4 mouse cellular contexts compared by ENCODE assay signal in the genomic region with DNA sequence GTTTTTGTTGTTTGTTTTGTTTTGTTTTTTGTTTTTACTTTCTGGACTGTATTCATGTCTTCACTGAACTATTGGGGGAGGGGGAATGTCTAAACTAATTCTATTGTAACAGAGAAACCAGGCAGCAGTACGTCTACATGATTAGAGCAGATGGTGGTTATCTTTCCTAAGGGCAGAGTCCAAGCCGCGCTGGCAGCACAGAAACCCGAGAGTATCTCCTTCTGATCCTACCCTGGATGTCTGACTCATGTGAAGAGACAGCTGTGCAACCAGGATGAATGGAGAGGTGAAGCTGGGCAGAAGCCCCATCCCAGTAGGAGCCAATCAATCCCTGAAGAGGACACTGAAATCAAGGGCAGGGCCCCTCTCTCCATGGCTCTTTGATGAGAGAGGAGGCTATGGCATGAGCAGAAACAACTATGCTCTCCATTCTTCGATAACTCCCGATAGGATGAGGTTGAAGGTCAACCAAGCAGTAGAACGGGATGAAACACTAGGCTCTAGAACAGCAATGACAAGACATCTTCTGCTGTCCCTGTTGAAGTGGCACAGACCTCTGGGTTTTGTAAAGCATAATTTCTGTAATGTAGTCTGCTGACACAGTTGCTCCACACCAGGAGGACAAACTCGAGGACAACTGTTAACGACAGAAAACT.
DNase-seq lines count a peak whose midpoint lies in the region; ATAC-seq and TF ChIP-seq lines count a peak whose summit lies in the region.
"Not testable (repeated sequence)": the region's sequence is repeated elsewhere in the genome, so short reads cannot be mapped to it uniquely, and the experiment has no call there.

No protein-coding gene starts in this region.

- 67% methylated on average over 9 of the region's 9 CpGs for WGBS in intestine, embryonic 15.5 days
- WGBS in intestine, embryonic 16.5 days, result 64% methylated on average over 7 of the region's 9 CpGs
- WGBS in intestine, postnatal 0 days, result 40% methylated on average over 8 of the region's 9 CpGs

- H3K27me3 ChIP-seq in intestine, embryonic 15.5 days (replicated peaks); intestine, embryonic 16.5 days (replicated peaks; ENCODE audit: control insufficient read depth, insufficient read depth, low read length); intestine, postnatal 0 days (replicated peaks; ENCODE audit: control insufficient read depth, insufficient read depth, low read length): not testable (repeated sequence)

- peak; percentile 91 for ATAC-seq in intestine, embryonic 15.5 days
- peak; percentile 98 for ATAC-seq in intestine, embryonic 16.5 days
- peak; percentile 98 for ATAC-seq in intestine, postnatal 0 days

- H3K9me3 ChIP-seq in intestine, embryonic 15.5 days; intestine, embryonic 16.5 days (ENCODE audit: control insufficient read depth, low read length); intestine, postnatal 0 days (ENCODE audit: control insufficient read depth): not testable (repeated sequence)

- not testable (repeated sequence) for H3K4me2 ChIP-seq in intestine, embryonic 15.5 days (replicated peaks); intestine, embryonic 16.5 days (ENCODE audit: low read depth, low read length); intestine, postnatal 0 days (replicated peaks; ENCODE audit: low read depth)

- not testable (repeated sequence) for H3K27ac ChIP-seq in intestine, embryonic 15.5 days; intestine, embryonic 16.5 days (ENCODE audit: low read length); intestine, postnatal 0 days (ENCODE audit: low read depth, low read length)

- peak; percentile 3 for DNase-seq in yolk sac, embryonic 10.5 days (ENCODE audit: low spot score)

- not testable (repeated sequence) for H3K4me3 ChIP-seq in intestine, embryonic 15.5 days (replicated peaks); intestine, embryonic 16.5 days (ENCODE audit: low read length); intestine, postnatal 0 days (ENCODE audit: low read depth, low read length)

- H3K36me3 ChIP-seq in intestine, embryonic 15.5 days; intestine, embryonic 16.5 days (ENCODE audit: control insufficient read depth, insufficient read depth, low read length); intestine, postnatal 0 days (ENCODE audit: control insufficient read depth, insufficient read depth): not testable (repeated sequence)

- not testable (repeated sequence) for H3K4me1 ChIP-seq in intestine, embryonic 15.5 days (replicated peaks); intestine, embryonic 16.5 days (ENCODE audit: control insufficient read depth, insufficient read depth, low read length); intestine, postnatal 0 days (replicated peaks; ENCODE audit: control insufficient read depth, insufficient read depth, low read length)

- H3K9ac ChIP-seq in intestine, embryonic 15.5 days; intestine, embryonic 16.5 days (ENCODE audit: low read depth, low read length); intestine, postnatal 0 days (ENCODE audit: low read depth, low read length): not testable (repeated sequence)

- not testable (repeated sequence) for TF ChIP-seq CTCF in intestine, postnatal 0 days (IDR thresholded peaks at IDR 0.05; ENCODE audit: low read depth)
